Mouse (Mus musculus) bone marrow macrophage, adult 2 months (primary cell): ENCODE results near the gene Itpr1.

ENCODE experiments used
- CTCF ChIP-seq: IDR thresholded peaks from 2 replicates; pipeline ENCODE4 v1.5.1; 2012; ENCODE audit warnings: low read depth, mild to moderate bottlenecking, low read length, moderate library complexity
- POLR2A ChIP-seq: IDR thresholded peaks from 2 replicates; pipeline ENCODE4 v1.6.1; 2012; ENCODE audit warnings: mild to moderate bottlenecking, low read depth, low read length, borderline replicate concordance

DNA sequence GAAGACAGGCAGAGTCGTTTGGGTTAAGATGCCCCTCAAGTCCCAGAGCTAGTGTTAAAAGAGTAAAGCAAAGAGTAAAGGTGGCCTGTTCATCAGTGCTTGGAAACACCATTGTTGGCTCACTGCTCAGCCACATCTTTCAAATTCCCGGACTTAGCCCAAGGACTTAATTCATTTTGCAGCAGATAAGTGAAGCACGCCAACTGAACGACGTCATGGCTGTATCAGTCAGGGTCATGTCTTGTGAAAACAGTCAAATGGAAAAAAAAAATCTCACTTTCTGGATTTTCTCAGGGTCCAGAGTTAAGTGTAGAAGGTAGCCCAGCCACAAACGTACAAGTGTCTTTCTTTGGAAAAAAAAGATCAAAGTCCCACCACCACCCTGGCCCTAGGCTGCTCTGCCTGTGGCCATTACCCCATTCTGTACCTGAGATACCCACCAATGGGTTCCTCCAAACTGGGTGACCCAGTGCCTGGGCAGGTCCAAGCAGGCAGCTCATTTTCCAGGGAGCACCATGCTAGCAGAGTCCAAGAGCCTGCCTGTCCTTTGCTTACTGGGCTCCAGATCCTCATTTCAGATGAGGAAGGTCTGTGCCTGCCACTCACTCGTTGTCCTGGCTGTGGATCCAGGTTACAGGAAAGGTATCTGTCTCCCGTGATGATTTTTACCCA lies 251.5 kb downstream of the Itpr1 start:
- TF ChIP-seq CTCF: no peak
- TF ChIP-seq POLR2A: no peak
